Comparison of ENCODE assay signal across 15 mouse cellular contexts in genomic region chr8:118446516-118446915, GRCm38 (mm10).
"Had no signal": no experiment of that assay in that cellular context is flagged by ENCODE, and none has a peak within 500 bp of the region (broad histone marks: within the 10 kb centered on the region; RNA-seq: fewer than 3 reads in every experiment).

No protein-coding gene starts in this region.

- H3K9me3 ChIP-seq: kidney, embryonic 15.5 days; limb, embryonic 10.5 days; limb, embryonic 13.5 days had no signal

- H3K27ac ChIP-seq: kidney, embryonic 15.5 days; limb, embryonic 10.5 days; limb, embryonic 13.5 days; liver, embryonic 12.5 days; liver, embryonic 15.5 days had no signal

- H3K9ac ChIP-seq: kidney, embryonic 15.5 days; limb, embryonic 13.5 days; liver, embryonic 12.5 days; liver, embryonic 15.5 days had no signal

- H3K4me1 ChIP-seq: kidney, embryonic 15.5 days; limb, embryonic 10.5 days; limb, embryonic 13.5 days; liver, embryonic 12.5 days; liver, embryonic 15.5 days had no signal

- DNase-seq: kidney, adult 18-20 months; layer of hippocampus, postnatal 36 days; liver; lung, adult 18-20 months; lung, postnatal 36 days; midbrain, embryonic 14.5 days; thymus, adult 18-20 months; thymus, postnatal 36 days had no signal

- H3K27me3 ChIP-seq: kidney, embryonic 15.5 days; limb, embryonic 13.5 days; liver, embryonic 12.5 days; liver, embryonic 15.5 days had no signal

- H3K36me3 ChIP-seq: kidney, embryonic 15.5 days; limb, embryonic 10.5 days; limb, embryonic 13.5 days; liver, embryonic 12.5 days; liver, embryonic 15.5 days had no signal

- H3K4me3 ChIP-seq: kidney, embryonic 15.5 days; limb, embryonic 10.5 days; limb, embryonic 13.5 days; liver, embryonic 12.5 days; liver, embryonic 15.5 days had no signal

- H3K4me2 ChIP-seq: kidney, embryonic 15.5 days; limb, embryonic 13.5 days; liver, embryonic 12.5 days; liver, embryonic 15.5 days; midbrain, embryonic 11.5 days had no signal

- ATAC-seq: liver, embryonic 12.5 days; lung, postnatal 0 days had no signal
